In the genomic region with DNA sequence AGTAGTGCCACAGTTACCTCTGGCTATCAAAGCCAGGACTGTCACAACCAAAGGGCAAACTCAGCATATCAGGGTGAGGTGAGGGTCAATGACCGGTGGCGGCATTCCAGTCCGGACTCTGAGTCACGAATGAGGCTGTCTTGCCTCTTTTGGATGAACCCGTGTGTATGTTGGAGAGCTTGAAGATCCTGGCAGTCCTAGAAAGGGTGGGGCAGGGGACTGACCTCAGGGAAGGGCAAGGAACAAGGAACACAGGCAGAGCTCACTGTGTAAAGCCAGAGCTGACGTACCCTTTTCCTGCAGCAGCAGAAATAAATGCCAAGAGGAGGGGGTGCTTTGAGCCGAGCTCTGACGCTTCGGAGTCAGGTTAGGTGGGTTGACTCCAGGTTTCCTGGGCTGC, we compare ENCODE assay signal across 10 mouse cellular contexts. TPM values are rescaled to one million over a fixed set of nuclear protein-coding genes. Genes with fewer than 3 reads are reported as not detected.
DNase-seq lines count a peak whose midpoint lies in the region; ATAC-seq and TF ChIP-seq lines count a peak whose summit lies in the region.
"Had no signal": no experiment of that assay in that cellular context is flagged by ENCODE, and none has a peak within 500 bp of the region (broad histone marks: within the 10 kb centered on the region; RNA-seq: fewer than 3 reads in every experiment).

No protein-coding gene starts in this region.

- H3K4me3 ChIP-seq in intestine, embryonic 16.5 days (ENCODE audit: low read length), result no peak overlapping the region
- no peak overlapping the region for H3K4me3 ChIP-seq in hindbrain, postnatal 0 days (ENCODE audit: low read length)
- H3K4me3 ChIP-seq: neural tube, embryonic 12.5 days had no signal

- no peak for TF ChIP-seq CTCF in hindbrain, postnatal 0 days (IDR thresholded peaks at IDR 0.05; ENCODE audit: low read depth)

- 53% methylated on average over 9 of the region's 9 CpGs for WGBS in intestine, embryonic 16.5 days
- WGBS in hindbrain, postnatal 0 days, result 75% methylated on average over 9 of the region's 9 CpGs

- no peaks in the 10 kb centered on the region for H3K36me3 ChIP-seq in intestine, embryonic 16.5 days (ENCODE audit: control insufficient read depth, insufficient read depth, low read length)
- H3K36me3 ChIP-seq in hindbrain, postnatal 0 days (ENCODE audit: insufficient read depth, low read length), result no peaks in the 10 kb centered on the region
- H3K36me3 ChIP-seq: neural tube, embryonic 12.5 days had no signal

- 0 out of 2 replicates have a peak overlapping the region, but pooled peaks have one; percentile 6 for H3K4me2 ChIP-seq in intestine, embryonic 16.5 days (ENCODE audit: low read depth, low read length)
- H3K4me2 ChIP-seq in hindbrain, postnatal 0 days (ENCODE audit: low read depth, low read length), result no peak overlapping the region
- H3K4me2 ChIP-seq: neural tube, embryonic 12.5 days had no signal

- no peak overlapping the region for H3K9ac ChIP-seq in intestine, embryonic 16.5 days (ENCODE audit: low read depth, low read length)
- H3K9ac ChIP-seq in hindbrain, postnatal 0 days (replicated peaks; ENCODE audit: low read length), result no peak overlapping the region
- H3K9ac ChIP-seq: forebrain, postnatal 0 days; neural tube, embryonic 12.5 days had no signal

- no peak overlapping the region for H3K27ac ChIP-seq in intestine, embryonic 16.5 days (ENCODE audit: low read length)
- no peak overlapping the region for H3K27ac ChIP-seq in hindbrain, postnatal 0 days
- H3K27ac ChIP-seq: neural tube, embryonic 12.5 days had no signal

- H3K9me3 ChIP-seq in intestine, embryonic 16.5 days (ENCODE audit: control insufficient read depth, low read length), result no peaks in the 10 kb centered on the region
- H3K9me3 ChIP-seq in hindbrain, postnatal 0 days (ENCODE audit: low read length), result no peaks in the 10 kb centered on the region
- H3K9me3 ChIP-seq: neural tube, embryonic 12.5 days had no signal

- H3K27me3 ChIP-seq in intestine, embryonic 16.5 days (replicated peaks; ENCODE audit: control insufficient read depth, insufficient read depth, low read length), result no peaks in the 10 kb centered on the region
- no peaks in the 10 kb centered on the region for H3K27me3 ChIP-seq in hindbrain, postnatal 0 days (ENCODE audit: insufficient read depth, low read length)
- H3K27me3 ChIP-seq: neural tube, embryonic 12.5 days had no signal

- DNase-seq in kidney, adult 9 months, result peak; percentile 82
- DNase-seq in kidney, postnatal 4 days, result no peak
- DNase-seq in adrenal gland, postnatal 25 days, result peak; percentile 78
- DNase-seq in skeletal muscle tissue, adult 2 months (ENCODE audit: low read depth, low spot score), result peak; percentile 78
- DNase-seq in testis, postnatal 14 days (ENCODE audit: low spot score), result no peak
- DNase-seq in hindbrain, postnatal 0 days (ENCODE audit: low spot score), result no peak
- no peak for DNase-seq in thymus, postnatal 4 days
- DNase-seq: forebrain, postnatal 0 days had no signal

- peaks cover 6% of the 10 kb centered on the region for H3K4me1 ChIP-seq in intestine, embryonic 16.5 days (ENCODE audit: control insufficient read depth, insufficient read depth, low read length)
- H3K4me1 ChIP-seq in hindbrain, postnatal 0 days (ENCODE audit: insufficient read depth, low read length), result no peaks in the 10 kb centered on the region
- H3K4me1 ChIP-seq: neural tube, embryonic 12.5 days had no signal

- ATAC-seq in intestine, embryonic 16.5 days, result peak; percentile 90
- no peak for ATAC-seq in hindbrain, postnatal 0 days
- ATAC-seq: forebrain, postnatal 0 days had no signal

RNA-seq across cellular contexts. Expression of a gene that starts 40.4 kb away (rescaled TPM):
- 28.6 and 32.1 TPM in 2 replicates for total RNA-seq in adrenal gland, postnatal 25 days (2021)
- polyA plus RNA-seq in intestine, embryonic 16.5 days (2015; fragmentation: Nextera tagmentation; extraction: Ambion mirVana), result 21.0 and 25.2 TPM in 2 replicates
- 9.1 and 11.4 TPM in 2 replicates for total RNA-seq in hindbrain, postnatal 0 days (2014; rRNA removed)
- 42.3 and 43.9 TPM in 2 replicates for polyA plus RNA-seq in hindbrain, postnatal 0 days (2015; fragmentation: Nextera tagmentation; extraction: Ambion mirVana)

Comparison
In these comparisons a context has a peak if more than half of its experiments do, and no peak if none do; other contexts are left out.
1. DNase-seq: peak in kidney, adult 9 months (single experiment), adrenal gland, postnatal 25 days (single experiment) and skeletal muscle tissue, adult 2 months (single experiment); none in kidney, postnatal 4 days (0 of 2), testis, postnatal 14 days (single experiment), hindbrain, postnatal 0 days (single experiment) and thymus, postnatal 4 days (single experiment).